Mouse (Mus musculus) adrenal gland (tissue): ENCODE results near the gene Dscaml1.

Source experiments
- intact Hi-C: fragments of 180-260 bp; cut with DNase I; formaldehyde crosslinking; loops from one replicate; pipeline ENCODE4 v1.15.1; 2025

Gene Dscaml1

GRCm38 (mm10) chr9:45451346-45451745 lies 24.9 kb downstream of the Dscaml1 start:
- intact Hi-C loops = no loop called here

- intact Hi-C loops = no loop called here
Observed at GRCm38 (mm10) chr9:45454032-45454431, 27.6 kb downstream of the Dscaml1 start.

- intact Hi-C loops = no loop called here
Observed at GRCm38 (mm10) chr9:45454889-45455610, 28.6 kb downstream of the Dscaml1 start.

DNA sequence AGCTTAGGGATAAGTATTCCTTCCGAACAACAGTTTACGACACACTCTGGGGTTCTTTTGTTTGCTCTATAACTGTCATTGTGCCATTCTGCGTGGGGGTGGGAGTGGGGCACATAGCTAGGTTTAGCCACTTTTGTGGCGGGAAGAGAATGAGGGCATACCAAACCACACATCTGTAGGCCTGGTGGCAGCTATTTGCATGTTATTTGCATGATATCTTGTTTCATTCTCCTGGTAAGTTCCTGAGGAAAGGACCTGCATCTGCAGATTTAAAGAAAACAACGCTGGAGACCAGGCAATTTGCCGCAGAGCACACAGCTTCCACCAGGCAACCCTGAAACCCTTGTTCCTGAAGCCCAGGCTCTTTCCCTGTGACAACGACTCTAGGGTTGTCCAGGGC lies 30.8 kb downstream of the Dscaml1 start:
- intact Hi-C loops = no loop called here

- intact Hi-C loops = no loop called here
Observed at GRCm38 (mm10) chr9:45458363-45458762, 31.9 kb downstream of the Dscaml1 start.

DNA sequence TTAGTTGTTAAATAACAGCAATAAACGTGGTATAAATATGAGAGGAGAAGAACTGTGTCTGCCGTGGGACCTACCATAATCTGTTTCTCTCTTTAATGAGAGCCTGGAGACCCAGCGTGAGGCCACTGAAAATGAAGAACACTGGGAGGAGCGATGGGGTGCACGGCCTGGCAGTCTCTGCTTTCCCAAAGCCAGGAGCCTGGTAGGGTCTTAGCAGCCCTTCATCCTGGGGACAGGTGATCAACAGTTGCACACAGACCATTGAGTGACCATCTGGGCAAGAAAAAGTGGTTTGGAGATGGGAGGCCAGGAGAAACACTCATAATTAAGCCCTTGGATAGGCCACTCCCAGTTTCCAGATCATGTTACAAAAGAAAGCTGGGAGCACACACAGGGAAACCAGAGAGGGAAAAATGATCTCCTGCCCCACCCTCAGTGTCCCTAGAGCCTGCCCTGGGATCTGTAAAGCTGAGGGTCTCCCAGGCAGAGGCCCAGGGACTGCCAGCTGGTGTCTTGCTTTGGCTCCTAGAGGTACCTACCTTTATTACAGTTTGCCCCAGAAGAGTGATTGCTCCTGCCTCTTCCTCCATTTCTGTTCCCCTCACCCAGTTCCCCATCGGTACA lies 39.1 kb downstream of the Dscaml1 start:
- intact Hi-C loops = no loop called here

GRCm38 (mm10) chr9:45468235-45468634 lies 41.8 kb downstream of the Dscaml1 start:
- intact Hi-C loops = no loop called here

GRCm38 (mm10) chr9:45470746-45471471 lies 44.5 kb downstream of the Dscaml1 start:
- intact Hi-C loops = no loop called here

DNA sequence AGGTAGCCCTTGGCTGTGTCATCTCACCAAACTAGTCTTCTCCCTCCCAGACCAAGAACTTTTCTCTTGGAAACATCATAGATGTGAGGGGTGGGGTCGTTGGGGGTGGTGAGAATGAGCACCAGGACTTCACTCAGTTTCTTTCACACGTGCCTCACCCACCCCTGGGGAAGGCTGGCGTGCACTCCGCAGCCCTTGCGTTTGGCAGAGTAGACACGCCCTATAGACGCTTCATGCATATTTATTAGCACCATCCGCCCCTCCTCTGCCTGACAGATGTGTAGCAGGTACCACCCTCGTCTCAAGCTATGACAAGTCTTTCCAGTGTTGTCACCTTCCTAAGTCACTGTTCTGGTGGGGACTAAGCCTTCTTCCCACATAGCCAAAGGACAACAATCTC lies 45.3 kb downstream of the Dscaml1 start:
- intact Hi-C loops = no loop called here

DNA sequence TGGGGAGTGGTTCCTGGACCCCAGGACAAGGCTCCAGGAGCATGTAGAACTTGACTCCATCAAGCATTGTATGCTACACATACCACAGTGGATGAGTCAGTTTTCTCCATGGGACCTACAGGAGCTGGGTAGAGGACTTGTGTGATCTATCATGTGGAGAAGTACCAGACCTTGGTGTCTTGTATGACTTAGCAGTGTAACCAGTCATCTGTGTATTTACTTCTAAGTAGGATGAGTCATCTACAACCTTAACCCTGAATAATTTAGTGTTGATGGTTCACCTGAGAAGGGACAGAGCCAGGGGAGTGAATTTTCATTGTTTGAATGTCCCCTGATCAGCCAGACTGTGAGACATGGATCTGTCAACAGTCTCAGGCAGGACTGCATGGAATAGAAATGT lies 48.4 kb downstream of the Dscaml1 start:
- intact Hi-C loops = no loop called here

DNA sequence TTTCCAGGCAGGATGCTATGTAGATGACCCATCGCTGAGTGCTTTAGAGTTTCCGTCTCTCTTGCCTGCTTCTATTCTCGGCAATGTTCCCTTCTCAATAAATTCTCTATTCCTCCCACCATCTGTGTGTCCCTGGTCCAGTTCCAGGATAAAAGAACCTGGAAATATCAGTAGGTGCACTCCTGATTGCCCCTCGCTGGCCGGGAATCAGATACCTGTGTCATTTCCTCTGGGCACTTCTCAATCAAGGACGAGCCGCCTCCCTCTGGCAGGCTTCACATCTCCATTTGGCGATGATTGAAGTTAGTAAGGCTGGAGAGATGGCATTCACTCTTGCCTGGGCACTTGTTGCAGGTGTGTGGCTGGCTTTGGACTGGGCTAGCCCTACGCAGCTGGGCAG lies 54.5 kb downstream of the Dscaml1 start:
- intact Hi-C loops = no loop called here

- intact Hi-C loops = no loop called here
Observed at GRCm38 (mm10) chr9:45486665-45487074, 60.2 kb downstream of the Dscaml1 start.

DNA sequence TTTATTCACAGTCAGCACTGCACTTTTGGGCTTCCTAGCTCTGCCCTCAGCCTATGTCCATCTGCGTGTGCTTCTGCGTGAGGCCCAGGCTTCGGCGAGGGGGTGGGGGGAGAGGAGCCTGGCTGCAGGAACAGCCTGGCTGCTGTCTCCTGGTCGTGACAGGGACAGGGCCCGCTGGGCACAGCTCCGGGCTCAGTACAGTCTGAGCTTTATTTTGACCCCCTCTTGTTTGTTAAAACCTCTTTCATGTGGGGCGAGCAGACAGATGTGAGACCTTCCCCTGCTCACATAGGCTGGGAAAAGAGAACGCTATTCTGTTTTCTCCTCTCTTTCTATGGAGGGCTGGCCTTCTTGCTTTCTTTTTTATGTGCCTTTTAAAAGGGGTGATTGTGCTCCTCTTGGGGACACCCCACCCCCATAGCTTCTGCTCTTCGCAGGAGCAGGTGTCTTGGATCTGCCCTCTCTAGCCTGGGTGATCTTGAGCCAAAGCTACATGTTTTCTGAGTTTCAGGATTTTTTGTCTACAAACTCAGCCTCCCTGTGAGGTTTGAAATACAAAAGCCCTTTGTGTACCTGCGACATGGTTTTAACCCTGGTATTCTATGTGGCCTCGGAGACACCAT lies 60.9 kb downstream of the Dscaml1 start:
- intact Hi-C loops = no loop called here

- intact Hi-C loops = no loop called here
Observed at GRCm38 (mm10) chr9:45490899-45491298, 64.5 kb downstream of the Dscaml1 start.

- intact Hi-C loops = no loop called here
Observed at GRCm38 (mm10) chr9:45494889-45495288, 68.5 kb downstream of the Dscaml1 start.

DNA sequence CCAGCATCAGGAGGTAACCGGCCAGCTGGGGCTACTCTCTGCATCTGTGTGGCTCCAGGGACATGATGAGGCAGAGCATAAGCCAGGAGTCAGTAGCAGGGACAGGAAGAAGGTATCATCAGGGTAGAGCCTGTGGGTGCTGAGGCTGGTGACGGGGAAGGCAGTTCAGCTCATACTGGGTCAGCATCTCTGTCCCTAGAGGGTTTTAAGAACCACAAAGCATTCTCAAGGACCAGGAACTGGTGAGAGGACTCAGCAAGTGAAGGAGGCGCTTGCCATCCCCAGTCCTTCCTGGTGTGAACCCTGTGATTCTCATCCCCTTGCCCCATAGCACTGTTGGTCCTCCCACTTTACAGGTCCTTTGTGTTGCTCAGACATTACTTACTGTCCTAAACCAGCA lies 69.9 kb downstream of the Dscaml1 start:
- intact Hi-C loops = no loop called here

GRCm38 (mm10) chr9:45496944-45497343 lies 70.5 kb downstream of the Dscaml1 start:
- intact Hi-C loops = no loop called here

- intact Hi-C loops = no loop called here
Observed at GRCm38 (mm10) chr9:45499267-45499666, 72.8 kb downstream of the Dscaml1 start.

DNA sequence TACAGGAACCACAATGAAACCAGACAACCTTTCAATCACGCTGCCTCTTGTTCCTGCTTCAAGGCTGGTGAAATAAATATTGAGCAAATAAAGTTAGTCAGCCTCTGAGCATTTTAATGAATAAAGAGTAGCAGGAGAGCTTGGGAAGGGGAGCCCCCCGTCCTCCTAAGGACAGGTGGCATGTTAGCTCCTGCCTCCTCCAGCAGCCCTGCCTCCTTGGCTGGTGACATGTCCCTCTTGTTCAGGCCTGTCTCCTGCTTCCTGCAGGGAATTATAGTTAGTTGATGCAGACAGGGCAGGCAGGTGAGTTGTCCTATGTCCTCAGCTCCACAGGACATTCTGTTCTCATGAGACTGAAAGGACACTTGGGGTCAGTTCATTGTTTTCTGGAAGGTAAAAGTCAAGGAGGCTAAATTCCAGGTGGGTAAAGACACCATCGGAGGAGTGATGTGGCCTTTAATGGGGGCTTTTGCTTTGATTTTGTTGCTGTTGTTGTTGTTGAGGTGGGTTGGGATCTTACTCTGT lies 73.7 kb downstream of the Dscaml1 start:
- intact Hi-C loops = no loop called here

GRCm38 (mm10) chr9:45501295-45501927 lies 75.0 kb downstream of the Dscaml1 start:
- intact Hi-C loops = no loop called here

DNA sequence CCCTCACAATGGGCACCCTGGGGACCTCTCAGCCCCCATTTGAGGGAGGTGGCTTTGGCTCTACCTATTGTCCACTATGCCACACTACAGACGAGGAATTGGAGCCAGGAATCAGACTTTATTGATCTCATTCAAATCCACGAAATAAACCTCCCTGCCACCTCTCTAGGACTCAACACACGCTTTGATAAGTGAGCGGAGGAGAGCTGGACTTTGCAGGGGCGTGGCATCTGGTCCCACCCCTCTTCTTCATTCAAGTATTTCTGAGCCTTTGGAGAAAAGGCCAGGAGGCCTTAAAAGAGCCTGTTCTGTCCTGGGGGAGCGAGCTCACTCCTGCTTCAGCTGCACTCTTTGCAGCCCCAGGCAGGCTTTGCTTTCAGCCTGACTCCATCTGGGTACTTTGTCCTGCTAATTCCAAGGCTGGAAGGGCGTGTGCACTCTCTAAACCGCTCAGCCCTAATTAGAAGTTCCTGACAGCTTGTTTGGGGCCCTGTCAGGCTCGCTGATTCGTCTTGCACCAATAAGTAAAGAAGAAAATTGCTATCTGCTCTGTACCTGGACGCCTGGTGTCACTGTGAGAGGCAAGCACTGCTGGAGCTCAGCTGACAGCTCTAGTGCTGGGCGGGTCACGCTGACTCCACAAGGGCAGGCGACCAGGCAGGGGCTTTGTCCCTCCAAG lies 75.7 kb downstream of the Dscaml1 start:
- intact Hi-C loops = no loop called here
